Mouse (Mus musculus): ENCODE measurements around the gene Nps. TPM values are rescaled to one million over a fixed set of nuclear protein-coding genes. Genes with fewer than 3 reads are reported as not detected.

Gene Nps
- total and polyA plus RNA-seq, 2 experiments, result not detected

GRCm38 (mm10) chr7:135246386-135246785 lies 12.1 kb upstream of the Nps start:
- Histone ChIP-seq H3K4me1 (ENCODE audit: control insufficient read depth, insufficient read depth, low read length) (no peaks in the 10 kb centered on the region), H3K27ac (replicated peaks; ENCODE audit: insufficient read depth, low read depth, low read length) (no peak overlapping the region), H3K27me3 (ENCODE audit: control insufficient read depth, insufficient read depth, low read length) (no peaks in the 10 kb centered on the region), H3K79me2 (ENCODE audit: control insufficient read depth, insufficient read depth, low read length) (no peaks in the 10 kb centered on the region), H3K9ac (ENCODE audit: low read depth, low read length) (no peak overlapping the region), H3K4me3 (ENCODE audit: insufficient read depth, low read depth, low read length) (no peak overlapping the region), H3K36me3 (ENCODE audit: control insufficient read depth, insufficient read depth, low read length) (no peaks in the 10 kb centered on the region)
- WGBS, result 86% methylated on average over 5 of the region's 5 CpGs
- no peak for TF ChIP-seq POLR2A (IDR thresholded peaks at IDR 0.05; ENCODE audit: extremely low read depth, insufficient read depth, low read length)
- TF ChIP-seq CTCF (IDR thresholded peaks at IDR 0.05; ENCODE audit: low read depth, low read length), result no peak
- DNase-seq (ENCODE audit: extremely low read depth, low read depth, low spot score), result no peak

- Histone ChIP-seq H3K36me3 (ENCODE audit: control insufficient read depth, insufficient read depth, low read length) (no peaks in the 10 kb centered on the region), H3K4me1 (ENCODE audit: control insufficient read depth, insufficient read depth, low read length) (peaks cover 14% of the 10 kb centered on the region), H3K27ac (replicated peaks; ENCODE audit: insufficient read depth, low read depth, low read length) (peak overlapping the region; percentile 61), H3K9ac (ENCODE audit: low read depth, low read length) (no peak overlapping the region), H3K27me3 (ENCODE audit: control insufficient read depth, insufficient read depth, low read length) (no peaks in the 10 kb centered on the region), H3K4me3 (ENCODE audit: insufficient read depth, low read depth, low read length) (no peak overlapping the region), H3K79me2 (ENCODE audit: control insufficient read depth, insufficient read depth, low read length) (no peaks in the 10 kb centered on the region)
- 19% methylated on average over 2 of the region's 2 CpGs for WGBS
- TF ChIP-seq CTCF (IDR thresholded peaks at IDR 0.05; ENCODE audit: low read depth, low read length) (no peak), POLR2A (IDR thresholded peaks at IDR 0.05; ENCODE audit: extremely low read depth, insufficient read depth, low read length) (no peak)
- peak; percentile 92 for DNase-seq (ENCODE audit: extremely low read depth, low read depth, low spot score)
Observed at GRCm38 (mm10) chr7:135253249-135253648, 5.3 kb upstream of the Nps start.

- no peak overlapping the region for H3K9ac ChIP-seq (ENCODE audit: low read depth, low read length)
- WGBS, result 54% methylated on average over 2 of the region's 2 CpGs
- H3K4me3 ChIP-seq (ENCODE audit: insufficient read depth, low read depth, low read length), result no peak overlapping the region
- DNase-seq (ENCODE audit: extremely low read depth, low read depth, low spot score), result peak; percentile 53
- H3K27ac ChIP-seq (replicated peaks; ENCODE audit: insufficient read depth, low read depth, low read length), result peak overlapping the region; percentile 61
- H3K36me3 ChIP-seq (ENCODE audit: control insufficient read depth, insufficient read depth, low read length), result no peaks in the 10 kb centered on the region
- peaks cover 14% of the 10 kb centered on the region for H3K4me1 ChIP-seq (ENCODE audit: control insufficient read depth, insufficient read depth, low read length)
- no peaks in the 10 kb centered on the region for H3K27me3 ChIP-seq (ENCODE audit: control insufficient read depth, insufficient read depth, low read length)
- TF ChIP-seq POLR2A (IDR thresholded peaks at IDR 0.05; ENCODE audit: extremely low read depth, insufficient read depth, low read length), result no peak
- TF ChIP-seq CTCF (IDR thresholded peaks at IDR 0.05; ENCODE audit: low read depth, low read length), result no peak
- H3K79me2 ChIP-seq (ENCODE audit: control insufficient read depth, insufficient read depth, low read length), result no peaks in the 10 kb centered on the region
Observed at GRCm38 (mm10) chr7:135254423-135254822, 4.1 kb upstream of the Nps start.

GRCm38 (mm10) chr7:135271011-135271410 lies 12.5 kb downstream of the Nps start:
- no peaks in the 10 kb centered on the region for H3K27me3 ChIP-seq (ENCODE audit: control insufficient read depth, insufficient read depth, low read length)
- H3K79me2 ChIP-seq (ENCODE audit: control insufficient read depth, insufficient read depth, low read length), result no peaks in the 10 kb centered on the region
- H3K4me1 ChIP-seq (ENCODE audit: control insufficient read depth, insufficient read depth, low read length), result no peaks in the 10 kb centered on the region
- 86% methylated on average over 5 of the region's 5 CpGs for WGBS
- no peak overlapping the region for H3K27ac ChIP-seq (replicated peaks; ENCODE audit: insufficient read depth, low read depth, low read length)
- TF ChIP-seq POLR2A (IDR thresholded peaks at IDR 0.05; ENCODE audit: extremely low read depth, insufficient read depth, low read length), result no peak
- TF ChIP-seq CTCF (IDR thresholded peaks at IDR 0.05; ENCODE audit: low read depth, low read length), result no peak
- H3K36me3 ChIP-seq (ENCODE audit: control insufficient read depth, insufficient read depth, low read length), result no peaks in the 10 kb centered on the region
- DNase-seq (ENCODE audit: extremely low read depth, low read depth, low spot score), result no peak
- no peak overlapping the region for H3K9ac ChIP-seq (ENCODE audit: low read depth, low read length)
- H3K4me3 ChIP-seq (ENCODE audit: insufficient read depth, low read depth, low read length), result no peak overlapping the region

GRCm38 (mm10) chr7:135283212-135283611 lies 24.7 kb downstream of the Nps start:
- Histone ChIP-seq H3K36me3 (ENCODE audit: control insufficient read depth, insufficient read depth, low read length) (no peaks in the 10 kb centered on the region), H3K27me3 (ENCODE audit: control insufficient read depth, insufficient read depth, low read length) (no peaks in the 10 kb centered on the region)

GRCm38 (mm10) chr7:135289976-135290375 lies 31.5 kb downstream of the Nps start:
- whole genome bisulfite sequencing, result 95% methylated on average over 3 of the region's 3 CpGs
- Histone ChIP-seq H3K27me3 (ENCODE audit: control insufficient read depth, insufficient read depth, low read length) (no peaks in the 10 kb centered on the region), H3K36me3 (ENCODE audit: control insufficient read depth, insufficient read depth, low read length) (no peaks in the 10 kb centered on the region), H3K27ac (replicated peaks; ENCODE audit: insufficient read depth, low read depth, low read length) (no peak overlapping the region), H3K9ac (ENCODE audit: low read depth, low read length) (no peak overlapping the region), H3K4me3 (ENCODE audit: insufficient read depth, low read depth, low read length) (no peak overlapping the region), H3K4me1 (ENCODE audit: control insufficient read depth, insufficient read depth, low read length) (no peaks in the 10 kb centered on the region), H3K79me2 (ENCODE audit: control insufficient read depth, insufficient read depth, low read length) (no peaks in the 10 kb centered on the region)
- no peak for TF ChIP-seq CTCF (IDR thresholded peaks at IDR 0.05; ENCODE audit: low read depth, low read length)
- no peak for DNase-seq (ENCODE audit: extremely low read depth, low read depth, low spot score)

More at GRCm38 (mm10) chr7:135283212-135283611, 24.7 kb downstream of the Nps start:
- no peak overlapping the region for H3K27ac ChIP-seq (replicated peaks; ENCODE audit: insufficient read depth, low read depth, low read length)
- no peak for DNase-seq (ENCODE audit: extremely low read depth, low read depth, low spot score)
- no peak for TF ChIP-seq POLR2A (IDR thresholded peaks at IDR 0.05; ENCODE audit: extremely low read depth, insufficient read depth, low read length)
- TF ChIP-seq CTCF (IDR thresholded peaks at IDR 0.05; ENCODE audit: low read depth, low read length), result no peak
- 94% methylated on average over 3 of the region's 3 CpGs for WGBS
- H3K4me1 ChIP-seq (ENCODE audit: control insufficient read depth, insufficient read depth, low read length), result no peaks in the 10 kb centered on the region
- H3K4me3 ChIP-seq (ENCODE audit: insufficient read depth, low read depth, low read length), result no peak overlapping the region
- H3K9ac ChIP-seq (ENCODE audit: low read depth, low read length), result no peak overlapping the region
- H3K79me2 ChIP-seq (ENCODE audit: control insufficient read depth, insufficient read depth, low read length), result no peaks in the 10 kb centered on the region
